Mouse (Mus musculus) neural tube, embryonic 12.5 days (tissue): Measurements from ENCODE around the gene Elmo2. TPM values are rescaled to one million over a fixed set of nuclear protein-coding genes. Genes with fewer than 3 reads are reported as not detected.

Source experiments
- ATAC-seq: fragments of 200-750 bp; cut with Nextera tagmentation; 2 replicates; pipeline ENCODE4 v1.8.0; 2017; ENCODE audit warnings: low read depth, mild to moderate bottlenecking, moderate TSS enrichment, moderate library complexity; ENCODE audit not compliant: low FRiP score
- H3K27ac ChIP-seq: fragments of 300-500 bp; sonication (generic); 2 replicates; pipeline ENCODE4 v1.5.1; 2016
- H3K27me3 ChIP-seq: fragments of 300-500 bp; sonication (generic); replicated peaks from 2 replicates; pipeline ENCODE4 v1.6.1; 2016; ENCODE audit warnings: mild to moderate bottlenecking
- H3K36me3 ChIP-seq: fragments of 300-500 bp; sonication (generic); 2 replicates; pipeline ENCODE4 v1.6.1; 2016; ENCODE audit warnings: mild to moderate bottlenecking
- H3K4me1 ChIP-seq: fragments of 300-500 bp; sonication (generic); 2 replicates; pipeline ENCODE4 v1.6.1; 2016
- H3K4me2 ChIP-seq: fragments of 300-500 bp; sonication (generic); replicated peaks from 2 replicates; pipeline ENCODE4 v1.6.1; 2016; ENCODE audit warnings: mild to moderate bottlenecking
- H3K4me3 ChIP-seq: fragments of 300-500 bp; sonication (generic); 2 replicates; pipeline ENCODE4 v1.5.1; 2016
- H3K9ac ChIP-seq: fragments of 300-500 bp; sonication (generic); 2 replicates; pipeline ENCODE4 v1.6.1; 2016; ENCODE audit warnings: mild to moderate bottlenecking
- H3K9me3 ChIP-seq: fragments of 300-500 bp; sonication (generic); 2 replicates; pipeline ENCODE4 v1.6.1; 2016; ENCODE audit warnings: mild to moderate bottlenecking
- WGBS: fragments of 180-500 bp; shearing (Covaris S2); methylation state at CpG from one replicate; pipeline ENCODE4 v1.1.7; 2016; 5-methylcytosine and 5-hydroxymethylcytosine counted together
- polyA plus RNA-seq: library from polyadenylated mRNA; unstranded; fragments of >200 nt; fragmentation: Nextera tagmentation; extraction: Ambion mirVana; gene quantifications from 2 replicates; pipeline ENCODE4 v1.2.1, GENCODE M21; 2016

Gene Elmo2
- polyA plus RNA-seq, result 84.4 and 87.0 TPM in 2 replicates

- peak within 1 kb of the TSS; percentile 83 for H3K4me2 ChIP-seq
- H3K4me1 ChIP-seq, result peaks cover 46% of the 10 kb centered on the region
- WGBS, result under 1% methylated on average over 55 of the region's 55 CpGs
These were observed at the start of gene Elmo2 for GRCm38 (mm10) chr2:165326304-165327190. TSS of gene Elmo2 (minus strand) at chr2:165326479.

GRCm38 (mm10) chr2:165376001-165376400, 49.7 kb upstream of the Elmo2 start:
- ATAC-seq, result no peak
- H3K36me3 ChIP-seq, result peaks cover 58% of the 10 kb centered on the region
- no peak overlapping the region for H3K27ac ChIP-seq
- 77% methylated on average over 4 of the region's 4 CpGs for WGBS
- H3K9me3 ChIP-seq, result peaks cover 9% of the 10 kb centered on the region
- no peaks in the 10 kb centered on the region for H3K27me3 ChIP-seq
- peaks cover 7% of the 10 kb centered on the region; the same call in 1 of the 2 replicates for H3K4me1 ChIP-seq
- no peak overlapping the region for H3K9ac ChIP-seq
- H3K4me2 ChIP-seq, result no peak overlapping the region
- no peak overlapping the region for H3K4me3 ChIP-seq

More at GRCm38 (mm10) chr2:165326304-165327190, at the start of gene Elmo2:
- peak within 1 kb of the TSS; percentile 85 for H3K4me3 ChIP-seq
- H3K9ac ChIP-seq, result peak within 1 kb of the TSS; percentile 91
- H3K36me3 ChIP-seq, result no peaks in the 10 kb centered on the region
- 0 out of 2 replicates have a peak, but pooled peaks cover 3% of the 10 kb centered on the region for H3K27me3 ChIP-seq
- peak; percentile 97 for ATAC-seq
- peak within 1 kb of the TSS; percentile 65 for H3K27ac ChIP-seq
- H3K9me3 ChIP-seq, result no peaks in the 10 kb centered on the region

GRCm38 (mm10) chr2:165375478-165375877, 49.2 kb upstream of the Elmo2 start:
- peaks cover 52% of the 10 kb centered on the region for H3K36me3 ChIP-seq
- H3K27me3 ChIP-seq, result no peaks in the 10 kb centered on the region
- no peak overlapping the region for H3K9ac ChIP-seq
- no peak for ATAC-seq
- peaks cover 3% of the 10 kb centered on the region; the same call in 1 of the 2 replicates for H3K9me3 ChIP-seq
- 88% methylated on average over 5 of the region's 5 CpGs for WGBS
- peaks cover 7% of the 10 kb centered on the region; the same call in 1 of the 2 replicates for H3K4me1 ChIP-seq
- H3K27ac ChIP-seq, result no peak overlapping the region
- no peak overlapping the region for H3K4me2 ChIP-seq
- no peak overlapping the region for H3K4me3 ChIP-seq

- WGBS, result 25% methylated on average over 3 of the region's 3 CpGs
- H3K4me3 ChIP-seq, result no peak overlapping the region
- no peak overlapping the region for H3K9ac ChIP-seq
- no peaks in the 10 kb centered on the region for H3K9me3 ChIP-seq
- no peak for ATAC-seq
- H3K27me3 ChIP-seq, result no peaks in the 10 kb centered on the region
- H3K36me3 ChIP-seq, result peaks cover 15% of the 10 kb centered on the region
- H3K4me2 ChIP-seq, result no peak overlapping the region
- H3K4me1 ChIP-seq, result peaks cover 15% of the 10 kb centered on the region
- no peak overlapping the region for H3K27ac ChIP-seq
These were observed 44.8 kb upstream of the Elmo2 start for GRCm38 (mm10) chr2:165371066-165371465.

- Histone ChIP-seq H3K9ac (no peak overlapping the region), H3K36me3 (peaks cover 12% of the 10 kb centered on the region), H3K27ac (no peak overlapping the region), H3K27me3 (no peaks in the 10 kb centered on the region), H3K4me2 (no peak overlapping the region), H3K9me3 (no peaks in the 10 kb centered on the region), H3K4me1 (peaks cover 15% of the 10 kb centered on the region), H3K4me3 (no peak overlapping the region)
- WGBS, result 84% methylated on average over 3 of the region's 3 CpGs
- ATAC-seq, result no peak
These were observed 44.1 kb upstream of the Elmo2 start for GRCm38 (mm10) chr2:165370348-165370747.

- Histone ChIP-seq H3K9me3 (no peaks in the 10 kb centered on the region), H3K9ac (peak within 1 kb of the TSS; percentile 71), H3K36me3 (no peaks in the 10 kb centered on the region), H3K4me3 (peak within 1 kb of the TSS; percentile 44), H3K27ac (0 out of 2 replicates have a peak within 1 kb of the TSS, but pooled peaks have one; percentile 39), H3K4me2 (peak within 1 kb of the TSS; percentile 75), H3K27me3 (no peaks in the 10 kb centered on the region; the same call in 1 of the 2 replicates), H3K4me1 (peaks cover 23% of the 10 kb centered on the region)
- 0% methylated on average over 27 of the region's 27 CpGs for WGBS
- peak; percentile 23; the same call in 1 of the 2 replicates for ATAC-seq
These were observed 42.2 kb upstream of the Elmo2 start, which contains the start of gene Zfp663 for GRCm38 (mm10) chr2:165368496-165368895. TSS of gene Zfp663 (minus strand) at chr2:165368729.

- no peaks in the 10 kb centered on the region for H3K36me3 ChIP-seq
- H3K4me3 ChIP-seq, result peak overlapping the region; percentile 44
- peaks cover 23% of the 10 kb centered on the region for H3K4me1 ChIP-seq
- H3K9me3 ChIP-seq, result no peaks in the 10 kb centered on the region
- H3K9ac ChIP-seq, result peak overlapping the region; percentile 71
- 0 out of 2 replicates have a peak overlapping the region, but pooled peaks have one; percentile 39 for H3K27ac ChIP-seq
- 1% methylated on average over 13 of the region's 13 CpGs for whole genome bisulfite sequencing
- ATAC-seq, result peak; percentile 34; the same call in 1 of the 2 replicates
- H3K27me3 ChIP-seq, result no peaks in the 10 kb centered on the region; the same call in 1 of the 2 replicates
- peak overlapping the region; percentile 75 for H3K4me2 ChIP-seq
These were observed 41.7 kb upstream of the Elmo2 start for GRCm38 (mm10) chr2:165367868-165368439.

GRCm38 (mm10) chr2:165367047-165367520, 40.8 kb upstream of the Elmo2 start:
- no peaks in the 10 kb centered on the region for H3K9me3 ChIP-seq
- H3K27me3 ChIP-seq, result no peaks in the 10 kb centered on the region; the same call in 1 of the 2 replicates
- no peak; the same call in 1 of the 2 replicates for ATAC-seq
- H3K27ac ChIP-seq, result no peak overlapping the region
- WGBS, result 8% methylated on average over 6 of the region's 8 CpGs
- peak overlapping the region; percentile 75 for H3K4me2 ChIP-seq
- peaks cover 23% of the 10 kb centered on the region for H3K4me1 ChIP-seq
- peak overlapping the region; percentile 48; the same call in 1 of the 2 replicates for H3K9ac ChIP-seq
- peak overlapping the region; percentile 16; the same call in 1 of the 2 replicates for H3K4me3 ChIP-seq
- H3K36me3 ChIP-seq, result no peaks in the 10 kb centered on the region

GRCm38 (mm10) chr2:165364334-165365091, 38.2 kb upstream of the Elmo2 start:
- ATAC-seq, result no peak
- Histone ChIP-seq H3K9ac (no peak overlapping the region), H3K4me2 (peak overlapping the region; percentile 42)

GRCm38 (mm10) chr2:165363282-165363681, 37.0 kb upstream of the Elmo2 start:
- 95% methylated on average over 6 of the region's 6 CpGs for WGBS
- Histone ChIP-seq H3K9me3 (no peaks in the 10 kb centered on the region), H3K27me3 (no peaks in the 10 kb centered on the region; the same call in 1 of the 2 replicates), H3K36me3 (no peaks in the 10 kb centered on the region), H3K27ac (no peak overlapping the region), H3K4me3 (no peak overlapping the region), H3K4me1 (peaks cover 23% of the 10 kb centered on the region), H3K9ac (no peak overlapping the region), H3K4me2 (no peak overlapping the region)
- ATAC-seq, result no peak

More at GRCm38 (mm10) chr2:165364334-165365091, 38.2 kb upstream of the Elmo2 start:
- Histone ChIP-seq H3K9me3 (no peaks in the 10 kb centered on the region), H3K4me1 (peaks cover 23% of the 10 kb centered on the region), H3K4me3 (no peak overlapping the region), H3K27me3 (no peaks in the 10 kb centered on the region; the same call in 1 of the 2 replicates), H3K36me3 (no peaks in the 10 kb centered on the region), H3K27ac (no peak overlapping the region)
- 13% methylated on average over 21 of the region's 21 CpGs for WGBS

GRCm38 (mm10) chr2:165360861-165361260, 34.6 kb upstream of the Elmo2 start:
- no peak overlapping the region for H3K9ac ChIP-seq
- H3K4me2 ChIP-seq, result no peak overlapping the region
- peaks cover 8% of the 10 kb centered on the region; the same call in 1 of the 2 replicates for H3K4me1 ChIP-seq
- no peak overlapping the region for H3K4me3 ChIP-seq
- H3K9me3 ChIP-seq, result no peaks in the 10 kb centered on the region
- H3K27ac ChIP-seq, result no peak overlapping the region
- no peak for ATAC-seq
- H3K27me3 ChIP-seq, result no peaks in the 10 kb centered on the region; the same call in 1 of the 2 replicates
- no peaks in the 10 kb centered on the region for H3K36me3 ChIP-seq
- WGBS, result 2% methylated on average over 1 of the region's 1 CpGs
